Mouse (Mus musculus) adrenal gland, postnatal 36 days (tissue): ENCODE results near the gene Fkbpl. TPM values are rescaled to one million over a fixed set of nuclear protein-coding genes. Genes with fewer than 3 reads are reported as not detected.
A peak's percentile ranks its signal among the peaks of the same experiment; 100 is the strongest.

ENCODE experiments used
- DNase-seq, 2 experiments: peaks; one replicate each; pipeline ENCODE4 v3.0.0; 2021; ENCODE audit warnings: mixed read lengths in 1 of 2
- long read RNA-seq, 2 experiments: library from polyadenylated mRNA; stranded (forward); transcript quantifications; one replicate each; pipeline ENCODE4 v2.0.0; 2021; ENCODE audit warnings: borderline sequencing depth in 2 of 2
- total RNA-seq, 2 experiments: library from RNA; stranded (reverse); gene quantifications; 2 replicates each; pipeline ENCODE4 v1.2.3; 2021

The Fkbpl gene
- 10 to 100 TPM; 12.7 to 15.8 TPM for total RNA-seq
- long read RNA-seq, experiment 1, transcript Fkbpl-201 (2 exons, 1,270 nt) = major isoform, 13 of 15 reads
- long read RNA-seq, experiment 1, partial matches to known transcripts = 0 of 15 reads
- long read RNA-seq, experiment 1, other reads (novel, unspliced or antisense) = 2 of 15 reads
- long read RNA-seq, experiment 2, partial matches to known transcripts = 0 of 4 reads
- long read RNA-seq, experiment 2, other reads (novel, unspliced or antisense) = 0 of 4 reads

DNA sequence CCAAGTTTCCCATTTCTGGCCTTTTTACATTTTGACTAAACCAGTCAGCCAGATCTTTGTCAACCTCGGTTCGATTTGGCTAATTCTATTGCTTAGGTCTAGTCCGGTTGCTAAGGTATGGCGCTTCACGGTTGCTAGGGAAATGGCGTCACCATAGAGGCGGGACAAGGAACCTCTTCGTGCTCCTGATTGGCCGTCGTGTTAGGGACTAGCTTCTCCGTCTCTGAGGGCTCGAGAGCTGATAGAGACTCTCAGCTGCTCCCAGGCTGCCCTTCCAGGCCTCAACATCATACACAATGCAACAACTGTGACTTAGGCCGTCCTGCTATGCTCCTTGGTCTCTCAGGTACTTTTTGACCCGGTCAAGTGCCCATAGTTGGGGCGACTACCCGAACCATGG lies at the start of gene Fkbpl:
Gene Fkbpl (plus strand): TSS at position 157 of the 400 bp plus-strand sequence.
- DNase-seq = peak; percentile 93 to 95

- no peak for DNase-seq
These were observed 48.5 kb upstream of the Fkbpl start for GRCm38 (mm10) chr17:34596098-34596497.

- DNase-seq = no peak
These were observed 46.9 kb upstream of the Fkbpl start, which contains the start of gene Ager for GRCm38 (mm10) chr17:34597566-34598095. Gene Ager (plus strand): TSS chr17:34597862.

- no peak for DNase-seq
These were observed 44.7 kb upstream of the Fkbpl start for GRCm38 (mm10) chr17:34599891-34600290.

DNA sequence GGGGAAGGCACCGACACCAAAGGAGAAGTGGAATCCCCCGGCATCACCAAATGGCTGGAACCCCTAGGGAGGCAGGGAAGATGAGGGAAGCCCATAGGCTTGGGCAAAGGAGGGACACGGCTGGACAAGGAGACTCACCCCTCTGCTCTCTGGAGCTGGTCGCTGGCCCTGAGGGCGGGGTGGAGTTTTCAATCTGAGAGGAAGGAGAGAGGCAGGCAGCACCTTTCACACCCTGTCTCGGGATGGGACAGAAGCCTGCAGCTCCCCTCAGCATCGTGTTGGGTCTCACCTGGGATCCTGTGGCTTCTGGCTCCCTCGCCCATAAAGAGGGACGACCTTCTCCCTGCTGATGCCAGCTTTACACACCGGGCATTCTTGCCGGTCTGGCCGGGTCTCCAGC lies 42.8 kb upstream of the Fkbpl start:
- no peak for DNase-seq

- DNase-seq = peak; percentile 97
These were observed 41.0 kb upstream of the Fkbpl start, which contains the start of gene Rnf5 for GRCm38 (mm10) chr17:34603375-34604060. Gene Rnf5 (minus strand): TSS chr17:34603690.

- peak; percentile 99 for DNase-seq
These were observed 40.5 kb upstream of the Fkbpl start, which contains the start of gene Agpat1 for GRCm38 (mm10) chr17:34604061-34604508. Gene Agpat1 (plus strand): TSS chr17:34604262.

DNA sequence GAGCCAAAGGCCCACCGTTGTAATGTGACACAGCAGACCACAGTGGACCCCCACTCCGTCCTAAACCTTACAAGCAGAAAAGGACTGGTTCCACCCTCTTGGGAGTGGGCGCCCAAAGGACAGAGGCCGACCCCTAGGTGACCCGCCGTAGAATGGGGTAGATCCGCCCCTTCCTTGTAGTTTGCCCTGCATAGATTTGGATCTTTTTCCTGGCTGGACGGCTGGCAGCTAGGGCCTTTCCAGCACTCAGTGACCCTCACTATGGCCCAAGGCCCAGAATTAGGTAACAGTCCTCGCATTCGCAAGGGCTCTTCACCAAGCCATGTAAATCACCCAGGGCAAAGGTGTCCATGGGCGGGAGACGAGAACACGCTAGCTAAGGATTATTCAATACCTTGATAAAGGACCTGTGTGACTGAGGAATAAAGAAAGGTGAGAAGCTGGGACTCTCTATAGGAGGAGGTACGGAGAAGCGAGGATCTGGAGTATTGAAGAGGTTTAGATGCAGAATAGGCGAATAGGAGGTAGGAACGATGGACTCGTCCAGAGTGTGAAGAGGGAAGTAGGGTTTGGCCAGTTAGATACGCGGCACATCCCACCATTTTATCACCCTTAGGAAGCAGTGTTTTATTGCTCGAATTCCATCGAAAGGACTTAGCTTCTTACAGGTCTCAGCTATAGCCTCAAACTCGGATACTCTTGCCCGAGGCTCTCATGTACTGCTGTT lies 39.9 kb upstream of the Fkbpl start:
- DNase-seq = peak; percentile 67 to 68

DNA sequence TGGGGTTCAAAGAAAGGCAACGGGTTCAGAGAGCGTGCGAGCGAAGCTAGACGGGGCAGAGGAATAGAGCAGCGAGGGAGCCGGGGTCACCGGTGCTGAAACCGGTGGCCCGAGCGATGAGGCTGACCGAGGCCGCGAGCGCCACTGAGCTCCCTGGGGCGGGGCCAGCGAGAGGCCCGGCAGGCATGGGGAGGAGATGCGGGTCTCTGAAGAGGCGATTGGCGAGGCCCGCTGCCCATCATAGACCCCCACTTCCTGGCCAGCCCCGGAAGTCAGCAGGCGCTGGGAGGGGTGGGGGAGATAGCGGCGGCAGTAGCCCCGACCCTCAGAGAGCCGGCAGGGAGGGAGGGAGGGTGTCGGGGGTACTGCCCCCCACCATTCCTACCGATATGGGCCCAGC lies 39.0 kb upstream of the Fkbpl start:
- peak; percentile 98 to 99 for DNase-seq

DNA sequence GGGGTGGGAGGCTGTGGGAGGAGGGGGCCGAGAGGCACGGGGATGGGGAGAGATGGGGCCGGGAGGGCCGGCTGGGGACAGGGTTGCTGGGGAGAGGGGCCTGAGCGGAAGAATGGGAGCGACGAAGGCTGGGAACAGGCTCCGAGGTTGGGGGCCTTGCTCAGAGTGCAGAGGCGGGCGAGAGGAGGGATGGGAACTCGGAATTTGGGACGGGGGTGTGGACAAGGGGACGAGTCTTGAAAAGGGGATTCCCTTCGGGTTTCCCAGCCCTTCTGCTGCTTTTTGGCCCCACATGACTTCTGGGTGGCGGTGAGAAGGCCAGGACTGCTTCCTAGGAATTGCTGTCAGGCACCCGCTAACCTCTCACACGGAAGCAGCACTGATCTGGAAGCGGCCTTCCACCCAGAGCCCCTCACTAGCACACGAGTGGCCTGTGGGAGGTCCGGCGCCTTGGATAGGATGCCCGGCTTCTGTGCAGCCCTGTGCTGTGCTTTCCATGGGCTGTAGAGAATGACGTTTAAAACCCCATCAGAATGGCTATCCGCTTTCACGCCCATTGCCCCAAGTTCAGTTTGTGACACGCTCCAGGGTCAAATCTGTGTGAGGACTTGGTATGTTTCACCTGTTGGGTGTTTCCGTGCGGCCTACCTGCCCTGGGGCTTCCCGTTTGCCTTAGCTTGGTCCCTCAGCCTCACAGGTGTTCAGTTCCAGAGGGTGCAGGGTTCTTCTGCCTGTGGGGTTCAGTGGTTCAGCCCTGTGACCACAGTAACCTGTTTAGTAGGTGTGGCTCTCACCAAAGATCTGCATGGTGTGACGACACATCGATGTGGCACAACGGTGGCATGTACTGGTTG lies 38.2 kb upstream of the Fkbpl start:
- DNase-seq = peak; percentile 29 to 38

DNA sequence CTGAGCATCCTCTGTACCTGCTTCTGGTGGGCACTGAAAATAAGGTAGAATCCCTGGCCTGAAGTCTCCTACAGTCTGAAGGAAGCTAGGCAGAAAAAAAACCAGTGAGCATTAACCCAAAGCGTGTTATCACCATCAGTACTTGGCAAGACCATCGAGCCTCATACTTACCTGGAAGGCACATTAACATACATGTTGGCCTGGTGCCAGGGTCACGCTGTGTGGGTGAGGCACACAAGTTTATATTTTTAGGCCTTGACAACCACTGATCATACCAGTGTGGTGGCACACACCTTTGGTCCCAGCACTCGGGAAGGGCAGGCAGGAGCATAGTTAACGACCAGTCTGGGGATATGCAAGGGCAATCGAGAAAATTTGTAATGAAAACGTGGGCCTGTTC lies 36.6 kb upstream of the Fkbpl start:
- DNase-seq = no peak

- DNase-seq = no peak
These were observed 33.5 kb upstream of the Fkbpl start for GRCm38 (mm10) chr17:34611050-34611449.

DNA sequence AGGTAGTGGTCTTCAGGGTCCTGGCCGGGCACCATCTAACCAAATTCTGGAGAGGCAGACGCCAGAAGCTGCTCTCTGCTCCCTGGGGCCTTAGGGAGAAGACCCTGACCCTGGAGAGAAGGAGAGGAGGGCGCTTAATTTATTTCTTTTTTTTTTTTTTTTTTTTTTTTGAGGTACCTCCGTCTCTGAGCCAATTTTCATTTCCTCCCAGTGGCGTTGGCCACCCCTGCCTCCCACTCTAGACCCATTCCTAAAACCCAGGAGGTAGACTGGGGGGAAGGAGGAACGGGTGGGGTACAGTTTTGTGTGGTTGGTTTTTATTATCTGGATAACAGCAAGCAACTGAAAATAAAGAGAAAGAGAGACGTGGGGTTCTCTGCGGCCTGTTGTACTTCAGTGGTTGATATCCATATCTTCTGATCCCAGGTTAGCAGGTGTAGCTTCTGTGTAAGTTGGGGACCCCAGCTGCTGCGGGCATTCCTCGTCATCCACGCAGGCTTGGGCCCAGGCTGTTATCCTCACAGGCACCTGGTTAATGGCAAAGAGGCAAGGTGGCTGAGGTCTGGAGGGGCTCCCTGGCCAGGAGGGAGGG lies 31.4 kb upstream of the Fkbpl start:
- no peak for DNase-seq

- no peak for DNase-seq
These were observed 30.7 kb upstream of the Fkbpl start for GRCm38 (mm10) chr17:34613830-34614229.

GRCm38 (mm10) chr17:34615871-34616270 lies 28.7 kb upstream of the Fkbpl start, which contains the start of gene Egfl8:
Gene Egfl8 (minus strand): TSS chr17:34615971.
- no peak for DNase-seq

- peak; percentile 81 to 85 for DNase-seq
These were observed 25.6 kb upstream of the Fkbpl start for GRCm38 (mm10) chr17:34618999-34619398.

DNA sequence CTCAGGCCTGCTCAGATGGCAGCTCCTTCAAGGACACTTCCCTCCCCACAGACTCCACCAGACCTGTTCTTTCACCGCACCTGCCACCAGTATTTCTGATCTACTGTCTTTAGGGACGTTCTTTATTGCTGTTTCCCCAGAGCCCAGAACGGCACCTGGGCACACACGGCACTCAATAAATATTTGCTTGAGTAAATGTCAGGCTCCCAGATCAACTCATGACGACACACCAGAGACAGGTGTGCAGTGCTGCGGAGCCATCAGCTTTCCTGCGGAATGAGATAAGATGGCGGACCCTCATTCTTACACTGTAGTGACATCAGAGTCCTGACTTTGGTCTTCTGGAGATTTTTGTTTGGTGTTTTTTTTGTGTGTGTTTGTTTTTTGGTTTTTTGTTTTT lies 23.6 kb upstream of the Fkbpl start:
- DNase-seq = no peak

GRCm38 (mm10) chr17:34623161-34623560 lies 21.4 kb upstream of the Fkbpl start:
- DNase-seq = no peak

GRCm38 (mm10) chr17:34624981-34625380 lies 19.6 kb upstream of the Fkbpl start:
- DNase-seq = no peak

DNA sequence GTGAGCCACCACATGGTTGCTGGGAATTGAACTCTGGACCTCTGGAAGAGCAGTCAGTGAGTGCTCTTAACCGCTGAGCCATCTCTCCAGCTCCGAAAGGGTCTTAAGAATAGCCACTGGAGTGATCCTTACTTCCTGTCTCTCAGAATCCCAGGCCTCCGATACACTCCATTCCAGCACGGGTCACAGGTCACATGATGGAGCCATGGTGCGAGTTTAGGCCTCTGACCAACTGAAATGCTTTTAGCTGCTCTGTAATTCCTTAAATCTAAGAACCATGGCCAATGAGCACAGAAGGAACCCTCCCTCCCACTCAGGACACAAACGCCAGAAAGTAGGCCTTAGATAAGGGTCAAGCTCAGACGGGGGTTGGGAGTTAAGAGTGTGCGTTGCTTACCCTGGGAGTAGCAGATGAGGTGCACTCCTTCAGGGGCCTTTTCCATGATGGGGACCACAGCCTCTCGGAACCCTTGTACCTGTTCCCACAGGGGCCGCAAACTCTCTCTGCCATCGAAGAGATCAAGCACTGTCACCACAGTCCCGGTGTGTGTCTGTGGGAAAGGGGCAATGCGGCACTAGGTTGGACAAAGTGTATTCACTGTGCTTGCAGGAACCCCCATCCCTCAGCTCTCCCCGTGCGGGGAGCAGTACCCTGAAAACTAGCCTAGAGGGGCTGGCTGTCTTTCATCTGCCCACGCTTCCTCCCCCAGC lies 18.3 kb upstream of the Fkbpl start:
- no peak for DNase-seq

DNA sequence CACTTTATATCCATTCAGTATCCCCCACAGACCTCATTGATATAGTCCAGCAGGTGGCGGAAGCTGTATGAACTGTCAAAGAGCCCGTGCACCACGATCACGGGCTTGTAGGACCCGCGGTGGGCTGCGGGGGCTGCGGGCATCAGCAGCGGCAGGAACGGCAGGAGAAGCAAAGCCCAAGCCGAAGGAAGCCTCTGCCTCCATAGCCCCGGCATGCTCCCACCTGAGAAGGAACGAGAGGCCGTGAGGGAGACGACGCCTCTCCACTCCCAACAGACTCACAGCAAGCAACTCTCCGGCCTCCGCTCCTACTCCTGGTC lies 17.8 kb upstream of the Fkbpl start:
- peak in 1 of 2 experiments; percentile 37 for DNase-seq
